Mouse (Mus musculus) brown adipose tissue, adult 24 weeks (tissue): Measurements from ENCODE around the gene Vmn1r60. TPM values are rescaled to one million over a fixed set of nuclear protein-coding genes. Genes with fewer than 3 reads are reported as not detected.
"Not testable (repeated sequence)": the region's sequence is repeated elsewhere in the genome, so short reads cannot be mapped to it uniquely, and the experiment has no call there.

Experiments
- H3K27ac ChIP-seq: fragments of 200-500 bp; replicated peaks from 2 replicates; pipeline ENCODE4 v1.5.1; 2012; ENCODE audit warnings: low read depth, mild to moderate bottlenecking, low read length
- H3K4me1 ChIP-seq: fragments of 200-500 bp; 2 replicates; pipeline ENCODE4 v1.6.1; 2012; ENCODE audit warnings: low read length, mixed read lengths; ENCODE audit not compliant: control insufficient read depth, insufficient read depth, insufficient read length
- H3K4me3 ChIP-seq: fragments of 200-500 bp; 2 replicates; pipeline ENCODE4 v1.5.1; 2012; ENCODE audit warnings: low read depth, mild to moderate bottlenecking, low read length, moderate library complexity; ENCODE audit not compliant: insufficient read depth
- polyA plus RNA-seq: library from polyadenylated mRNA; stranded (reverse); fragments of >200 nt; gene quantifications from 2 replicates; pipeline ENCODE4 v1.2.4, GENCODE M21; 2012; ENCODE audit not compliant: missing spikeins, insufficient read depth, insufficient read length

Gene Vmn1r60
- not detected in 2 replicates for polyA plus RNA-seq

- H3K4me1 ChIP-seq, H3K27ac ChIP-seq, H3K4me3 ChIP-seq: not testable (repeated sequence)
Observed at GRCm38 (mm10) chr7:5547217-5547616, at the start of gene Vmn1r60. Gene Vmn1r60, minus strand, starts transcription at chr7:5547317.

GRCm38 (mm10) chr7:5540770-5541436, 6.2 kb downstream of the Vmn1r60 start:
- H3K27ac ChIP-seq, H3K4me1 ChIP-seq, H3K4me3 ChIP-seq: not testable (repeated sequence)

GRCm38 (mm10) chr7:5493856-5494255, 53.3 kb downstream of the Vmn1r60 start, which contains the start of gene Vmn2r28:
Gene Vmn2r28, minus strand, starts transcription at chr7:5493956.
- H3K27ac ChIP-seq, H3K4me3 ChIP-seq, H3K4me1 ChIP-seq: not testable (repeated sequence)

Other genes starting within 250 kb of the Vmn1r60 start
- gene Gm5065, start 196.8 kb downstream of the Vmn1r60 start, polyA plus RNA-seq = not detected in 2 replicates
- not detected in 2 replicates for gene Nlrp2, start 196.3 kb downstream of the Vmn1r60 start, polyA plus RNA-seq
- not detected in 2 replicates for gene Vmn1r58, start 133.9 kb downstream of the Vmn1r60 start, polyA plus RNA-seq
- gene Vmn1r59, start 90.5 kb downstream of the Vmn1r60 start, polyA plus RNA-seq = not detected in 2 replicates
- not detected in 2 replicates for gene Vmn2r28, start 53.4 kb downstream of the Vmn1r60 start, polyA plus RNA-seq
- not detected in 2 replicates for gene Vmn1r61, start 66.0 kb upstream of the Vmn1r60 start, polyA plus RNA-seq
- gene Vmn1r62, start 126.3 kb upstream of the Vmn1r60 start, polyA plus RNA-seq = not detected in 2 replicates